Mouse (Mus musculus) kidney, adult 2 months (tissue): Measurements from ENCODE around the gene Adamts17.

Experiments used
- CTCF ChIP-seq: fragments of 200-500 bp; conservative IDR thresholded peaks from 2 replicates; pipeline ENCODE4 v1.5.1; 2011; ENCODE audit warnings: low read depth, mild to moderate bottlenecking, control low read depth, low read length, moderate library complexity, mixed read lengths; ENCODE audit not compliant: insufficient read depth, insufficient read length
- POLR2A ChIP-seq: fragments of 200-500 bp; IDR thresholded peaks from one replicate; pipeline ENCODE4 v1.6.1; 2011; ENCODE audit warnings: low read depth, low read length, control low read depth

GRCm38 (mm10) chr7:67029481-67029880, 189.9 kb downstream of the Adamts17 start:
- no peak for TF ChIP-seq CTCF
- TF ChIP-seq POLR2A: no peak
